Mouse (Mus musculus) cerebellum, postnatal 36 days (tissue): ENCODE results near the gene Gm3453.
A peak's percentile ranks its signal among the peaks of the same experiment; 100 is the strongest.
"Not testable (repeated sequence)": the region's sequence is repeated elsewhere in the genome, so short reads cannot be mapped to it uniquely, and the experiment has no call there.

ENCODE experiments used
- DNase-seq, 2 experiments: peaks; one replicate each; pipeline ENCODE4 v3.0.0; 2021 to 2022; ENCODE audit warnings: mixed read lengths in 2 of 2

Gm3453 gene

DNA sequence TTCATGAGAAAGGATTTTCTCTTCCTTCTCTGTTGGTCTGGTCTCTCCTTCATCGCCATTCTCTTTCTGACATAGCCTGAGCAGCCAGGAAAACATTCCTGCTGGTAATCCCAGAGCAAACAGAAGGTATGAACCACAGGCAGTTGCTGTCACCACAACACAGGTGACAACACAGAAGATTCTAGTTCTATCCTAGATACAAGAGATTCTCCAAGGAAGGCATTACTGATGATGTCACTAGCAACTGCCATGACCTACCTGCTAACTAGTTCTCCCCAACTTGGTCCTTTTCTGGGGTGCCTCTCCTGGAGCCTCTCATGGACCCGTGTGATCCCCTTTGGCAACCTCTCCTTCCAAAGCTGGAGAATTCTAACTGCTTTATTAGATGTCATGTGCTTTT, at the start of gene Gm3453:
Gene Gm3453, minus strand, starts transcription at position 101 of the 400 bp plus-strand sequence.
- DNase-seq, result not testable (repeated sequence)

DNA sequence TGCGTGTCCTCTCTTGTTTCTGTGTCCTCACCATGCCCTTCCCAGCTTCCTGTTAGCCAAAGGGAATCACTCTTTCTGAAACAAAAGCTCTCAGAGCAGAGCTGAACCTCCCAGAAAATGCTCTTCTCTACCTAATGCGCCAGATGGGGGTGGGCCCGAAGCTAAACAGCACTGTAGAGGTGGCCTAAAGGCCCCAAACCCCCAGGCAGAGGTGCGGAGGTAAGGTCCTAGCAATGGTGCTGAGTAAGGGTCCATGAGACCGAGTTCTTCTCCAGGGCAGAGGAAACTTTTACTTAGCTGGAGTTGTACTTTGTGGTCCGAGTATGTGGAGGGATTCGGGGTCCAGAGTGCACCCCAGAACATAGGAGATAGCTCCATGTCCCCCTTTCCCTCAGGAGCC, 8.2 kb upstream of the Gm3453 start:
- peak in 1 of 2 experiments; percentile 2 for DNase-seq

DNA sequence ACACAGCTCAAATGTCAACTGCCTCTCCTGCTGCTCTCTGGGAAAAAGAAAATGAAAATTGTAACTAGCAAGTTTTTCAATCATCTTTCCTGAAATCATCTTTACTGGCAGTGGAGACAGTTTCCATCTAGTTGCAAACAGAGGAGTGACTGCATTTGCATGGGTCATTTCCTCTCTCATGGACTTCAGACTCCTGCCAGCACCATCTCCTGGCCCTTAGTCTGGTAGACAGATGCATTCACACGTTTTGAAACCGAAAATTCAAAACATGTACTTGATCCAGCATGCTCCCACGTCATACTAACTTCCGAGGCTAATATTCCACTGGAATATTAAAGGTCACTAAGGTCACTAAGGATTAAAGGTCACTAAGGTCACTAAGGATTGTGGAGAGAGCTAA, 16.5 kb downstream of the Gm3453 start:
- DNase-seq, result not testable (repeated sequence)

DNA sequence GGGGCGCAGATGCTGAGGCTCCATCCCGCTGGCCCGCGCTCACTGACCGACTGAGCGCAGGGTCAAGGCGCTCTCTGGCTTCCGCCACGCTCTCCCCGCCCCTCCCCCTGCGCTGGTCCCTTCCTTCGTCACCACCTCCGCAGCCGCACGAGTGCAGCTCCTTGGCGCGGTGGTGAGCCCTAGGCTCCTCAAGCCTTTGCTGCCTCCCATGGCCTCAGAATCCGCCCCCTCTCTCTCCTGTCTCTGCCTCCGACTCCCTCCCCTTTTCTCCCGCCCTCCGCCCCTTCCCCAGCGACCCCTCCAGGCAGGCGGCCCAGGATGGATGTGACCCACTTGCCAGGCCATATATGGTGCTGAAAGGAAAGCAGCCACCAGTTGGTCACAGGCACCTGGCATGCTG, 17.3 kb downstream of the Gm3453 start, which contains the start of gene Gm3248:
Gene Gm3248, minus strand, starts transcription at position 111 of the 400 bp plus-strand sequence.
- DNase-seq, result peak; percentile 25

DNA sequence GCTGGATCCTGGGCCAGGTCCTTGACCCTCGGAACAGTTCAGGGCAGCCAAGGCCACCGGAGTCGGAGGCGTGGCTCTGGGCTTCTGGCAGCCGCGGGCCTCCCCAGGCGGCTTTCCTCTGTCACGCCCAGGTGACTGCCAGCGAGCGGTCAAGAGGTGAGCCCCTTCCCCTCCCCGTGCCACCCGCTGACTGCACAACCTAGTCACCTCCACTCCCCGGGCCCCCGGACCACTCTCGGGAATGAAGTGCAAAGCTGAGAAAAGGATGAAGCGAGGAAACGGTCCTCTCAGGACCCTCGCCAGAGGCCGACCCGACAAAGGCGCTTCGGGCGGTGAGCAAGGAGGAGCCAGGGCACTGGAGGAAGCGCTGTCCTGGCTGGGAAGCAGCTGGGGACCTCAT, 17.8 kb downstream of the Gm3453 start:
- peak; percentile 6 to 15 for DNase-seq

DNA sequence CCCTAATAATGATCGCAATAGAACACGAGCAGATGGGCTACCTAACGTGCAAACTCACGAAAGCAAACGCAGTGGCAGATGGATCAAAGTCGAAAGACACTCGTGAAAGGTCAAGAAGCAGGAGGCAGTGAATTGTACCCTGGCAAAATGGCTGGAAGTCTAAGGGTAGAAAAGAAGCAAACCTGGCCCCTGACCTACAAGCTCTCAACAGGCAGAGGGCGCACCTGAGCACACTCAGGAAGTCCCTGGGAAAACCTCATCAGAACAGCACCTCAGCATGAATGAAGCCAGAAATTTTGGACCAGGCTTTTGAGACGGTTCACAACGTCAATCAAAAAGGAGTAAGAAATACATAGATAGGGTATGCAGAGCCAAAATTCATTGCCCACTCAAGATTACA, 18.5 kb downstream of the Gm3453 start:
- peak; percentile 15 to 25 for DNase-seq

DNA sequence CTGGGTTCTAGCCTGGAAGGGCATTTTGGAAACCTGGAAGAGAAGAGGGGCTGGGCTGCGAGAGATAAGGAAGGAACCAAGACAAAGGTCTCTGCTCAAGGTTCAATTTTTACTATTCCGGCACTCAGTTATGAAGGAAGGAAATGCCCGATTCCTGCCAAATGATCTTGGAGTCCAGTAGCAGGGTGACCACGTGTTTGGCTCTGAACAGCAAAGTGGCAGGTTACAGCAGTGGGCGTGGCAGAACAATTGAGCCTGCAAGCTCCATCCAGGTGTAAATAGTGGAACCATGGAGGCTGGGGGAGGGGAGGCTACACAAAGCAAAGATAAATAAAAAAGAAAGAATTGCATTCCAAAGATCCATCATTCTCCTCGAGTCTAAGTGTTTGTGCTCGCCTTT, 55.7 kb downstream of the Gm3453 start:
- DNase-seq, result not testable (repeated sequence)
